Mouse (Mus musculus) liver, embryonic 15.5 days (tissue): ENCODE results near the gene Abhd14a. TPM values are rescaled to one million over a fixed set of nuclear protein-coding genes. Genes with fewer than 3 reads are reported as not detected.

Experiments used
- ATAC-seq: fragments of 200-750 bp; cut with Nextera tagmentation; 2 replicates; pipeline ENCODE4 v1.8.0; 2017; ENCODE audit warnings: moderate number of reproducible peaks, mild to moderate bottlenecking, moderate library complexity; ENCODE audit not compliant: insufficient read depth
- H3K27ac ChIP-seq: fragments of 300-500 bp; sonication (generic); replicated peaks from 2 replicates; pipeline ENCODE4 v1.5.1; 2015; ENCODE audit warnings: mild to moderate bottlenecking, inconsistent platforms
- H3K27me3 ChIP-seq: fragments of 300-500 bp; sonication (generic); 2 replicates; pipeline ENCODE4 v1.6.1; 2015; ENCODE audit warnings: mild to moderate bottlenecking, inconsistent platforms
- H3K36me3 ChIP-seq: fragments of 300-500 bp; sonication (generic); replicated peaks from 2 replicates; pipeline ENCODE4 v1.6.1; 2015; ENCODE audit warnings: moderate library complexity, mild to moderate bottlenecking, inconsistent platforms
- H3K4me1 ChIP-seq: fragments of 300-500 bp; sonication (generic); replicated peaks from 2 replicates; pipeline ENCODE4 v1.6.1; 2015; ENCODE audit warnings: inconsistent platforms
- H3K4me2 ChIP-seq: fragments of 300-500 bp; sonication (generic); 2 replicates; pipeline ENCODE4 v1.6.1; 2015; ENCODE audit warnings: moderate library complexity, mild to moderate bottlenecking, inconsistent platforms
- H3K4me3 ChIP-seq: fragments of 300-500 bp; sonication (generic); replicated peaks from 2 replicates; pipeline ENCODE4 v1.5.1; 2015; ENCODE audit warnings: mild to moderate bottlenecking, inconsistent platforms
- H3K9ac ChIP-seq: fragments of 300-500 bp; sonication (generic); 2 replicates; pipeline ENCODE4 v1.6.1; 2015; ENCODE audit warnings: moderate library complexity, mild to moderate bottlenecking, inconsistent platforms
- H3K9me3 ChIP-seq: fragments of 300-500 bp; sonication (generic); replicated peaks from 2 replicates; pipeline ENCODE4 v1.6.1; 2016; ENCODE audit warnings: inconsistent platforms
- WGBS: fragments of 180-500 bp; shearing (Covaris S2); methylation state at CpG from one replicate; pipeline ENCODE4 v1.1.7; 2015; ENCODE audit warnings: mixed read lengths; ENCODE audit not compliant: insufficient replicate concordance; 5-methylcytosine and 5-hydroxymethylcytosine counted together
- polyA plus RNA-seq: library from polyadenylated mRNA; unstranded; fragments of >200 nt; fragmentation: Nextera tagmentation; extraction: Ambion mirVana; gene quantifications from 2 replicates; pipeline ENCODE4 v1.2.1, GENCODE M21; 2015

The Abhd14a gene
- polyA plus RNA-seq, 1 experiment from 2014 or later, result 20.2 TPM

DNA sequence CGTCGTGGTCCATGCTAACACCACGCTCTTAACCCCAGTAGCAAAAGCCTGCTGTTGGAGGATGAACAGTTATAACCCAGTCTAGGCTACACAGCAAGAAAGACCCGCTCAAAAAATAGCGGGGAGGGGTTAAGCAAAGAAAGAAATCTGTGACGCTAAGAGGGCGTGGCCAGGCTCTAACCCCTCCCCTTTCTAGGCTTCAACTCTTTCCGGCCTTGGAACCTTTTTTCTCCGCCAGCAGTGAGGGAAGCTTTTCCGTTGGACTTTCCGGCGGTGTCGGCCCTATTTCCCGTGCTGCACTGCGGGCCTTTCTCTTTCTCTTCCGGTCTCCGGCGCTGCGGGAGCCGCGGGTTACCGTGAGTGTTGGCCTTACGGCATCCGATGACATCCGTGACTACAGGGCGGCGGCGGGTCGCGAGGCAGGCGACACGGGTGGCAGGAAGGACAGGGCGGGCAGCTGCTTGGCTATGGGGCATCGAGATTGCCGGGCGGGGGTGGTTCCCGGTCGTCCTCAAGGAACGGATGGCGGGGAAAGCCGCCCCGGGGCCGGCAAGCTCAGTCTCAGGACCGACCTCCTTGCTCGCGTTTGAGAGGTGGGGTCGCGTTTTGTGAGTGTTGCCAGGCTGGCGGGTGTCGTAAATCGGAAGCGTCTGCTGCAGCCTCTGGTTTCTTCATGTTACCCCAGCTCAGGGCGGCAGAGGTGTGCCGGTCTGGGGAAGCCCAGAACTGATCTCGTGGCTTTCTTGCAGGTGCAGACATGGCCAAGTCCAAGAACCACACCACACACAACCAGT is 18.1 kb downstream of the Abhd14a start, which contains the start of gene Rpl29:
Gene Rpl29, plus strand, starts transcription at position 234 of the 794 bp plus-strand sequence.
- Histone ChIP-seq H3K36me3 (peaks cover 41% of the 10 kb centered on the region), H3K4me2 (peak within 1 kb of the TSS; percentile 88), H3K27ac (peak within 1 kb of the TSS; percentile 84), H3K9ac (peak within 1 kb of the TSS; percentile 86), H3K4me1 (peaks cover 53% of the 10 kb centered on the region), H3K27me3 (no peaks in the 10 kb centered on the region), H3K4me3 (peak within 1 kb of the TSS; percentile 85), H3K9me3 (no peaks in the 10 kb centered on the region)
- WGBS, result under 1% methylated on average over 55 of the region's 55 CpGs
- ATAC-seq, result peak; percentile 79

DNA sequence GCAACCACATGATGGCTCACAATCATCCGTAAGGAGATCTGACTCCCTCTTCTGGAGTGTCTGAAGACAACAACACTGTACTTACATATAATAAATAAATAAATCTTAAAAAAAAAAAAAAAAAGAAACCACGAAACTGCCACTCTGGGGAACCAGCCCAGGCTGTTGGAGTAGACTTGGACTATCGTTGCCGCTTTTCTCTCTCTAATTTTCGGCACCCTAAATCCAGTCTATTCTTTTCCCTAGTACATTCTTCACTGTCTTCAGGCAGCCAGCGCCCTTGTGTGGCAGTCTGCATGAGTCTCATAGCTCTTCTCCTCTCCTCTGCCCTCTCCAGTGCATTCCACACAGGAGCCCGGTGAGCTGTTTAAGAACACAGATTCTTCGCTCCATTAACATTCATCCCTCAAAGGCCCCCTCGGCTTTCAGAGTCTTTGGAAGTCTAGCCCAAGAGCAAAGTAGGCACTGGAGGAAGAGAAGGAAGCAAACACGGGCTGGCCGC is 18.7 kb downstream of the Abhd14a start:
- 13% methylated on average over 11 of the region's 11 CpGs for WGBS
- no peaks in the 10 kb centered on the region for H3K9me3 ChIP-seq
- peak overlapping the region; percentile 78 for H3K27ac ChIP-seq
- no peaks in the 10 kb centered on the region for H3K27me3 ChIP-seq
- H3K4me1 ChIP-seq, result peaks cover 46% of the 10 kb centered on the region
- H3K9ac ChIP-seq, result peak overlapping the region; percentile 50
- H3K4me3 ChIP-seq, result peak overlapping the region; percentile 85
- peak overlapping the region; percentile 88 for H3K4me2 ChIP-seq
- peak; percentile 23; the same call in 1 of the 2 replicates for ATAC-seq
- H3K36me3 ChIP-seq, result peaks cover 35% of the 10 kb centered on the region

DNA sequence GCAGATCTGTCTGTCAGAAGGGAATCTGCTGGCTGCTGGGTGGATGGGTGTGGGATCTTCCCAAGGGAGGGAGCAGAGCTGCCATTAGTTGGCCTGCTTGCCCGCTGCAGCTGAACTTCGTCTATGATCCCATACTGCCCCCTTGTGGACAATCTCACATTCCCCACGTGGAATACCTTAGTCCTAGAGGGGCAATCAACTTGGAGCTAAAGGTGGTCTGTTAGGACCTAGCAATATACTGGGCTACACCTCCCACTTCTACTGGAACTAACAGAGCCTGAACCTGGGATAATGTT is 25.7 kb downstream of the Abhd14a start:
- no peak overlapping the region for H3K4me3 ChIP-seq
- no peak overlapping the region for H3K27ac ChIP-seq
- peaks cover 51% of the 10 kb centered on the region for H3K27me3 ChIP-seq
- H3K9me3 ChIP-seq, result no peaks in the 10 kb centered on the region
- peak; percentile 48 for ATAC-seq
- no peaks in the 10 kb centered on the region for H3K36me3 ChIP-seq
- 1% methylated on average over 3 of the region's 3 CpGs for whole genome bisulfite sequencing
- no peak overlapping the region for H3K9ac ChIP-seq
- peaks cover 19% of the 10 kb centered on the region for H3K4me1 ChIP-seq
- H3K4me2 ChIP-seq, result peak overlapping the region; percentile 35; the same call in 1 of the 2 replicates

DNA sequence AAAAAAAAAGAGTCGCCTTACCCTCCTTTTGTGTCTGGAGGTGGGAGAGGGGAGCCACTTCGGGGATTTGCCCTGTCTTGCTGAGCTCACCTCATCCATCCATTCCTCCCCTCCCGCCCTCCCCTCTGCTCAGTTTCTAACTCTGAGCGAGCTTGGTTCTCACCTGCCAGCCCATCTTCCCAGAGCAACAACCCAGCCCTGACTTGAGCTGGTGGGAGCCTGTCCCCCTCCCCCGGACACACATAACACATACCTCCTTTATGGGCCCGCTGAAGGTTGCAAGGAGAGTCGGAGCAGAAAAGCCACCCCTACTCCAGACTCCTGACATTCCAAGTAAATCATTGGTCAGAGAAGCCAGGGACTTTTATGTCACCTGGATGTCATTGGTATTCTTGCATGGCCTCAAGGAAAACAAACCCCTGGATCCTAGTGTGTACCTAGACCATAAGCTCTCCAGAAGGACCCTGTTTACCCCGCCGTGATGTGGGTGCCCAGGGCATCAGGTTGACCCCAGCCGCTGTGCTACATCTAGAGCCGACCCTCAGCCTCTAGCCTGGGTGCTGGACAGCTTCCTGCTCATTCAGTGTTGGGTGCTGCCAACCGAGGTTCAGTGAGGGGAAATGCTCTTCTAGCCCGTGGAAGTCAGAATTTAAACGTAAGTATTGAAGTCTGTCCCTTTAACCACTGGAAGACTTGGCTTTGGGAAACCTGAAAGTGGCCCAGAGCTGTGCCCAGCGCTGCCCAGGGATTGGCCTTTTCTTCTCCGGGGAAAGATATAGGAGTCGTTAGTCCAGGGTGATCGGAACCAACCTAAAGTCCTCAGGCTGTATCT is 26.2 kb downstream of the Abhd14a start:
- Histone ChIP-seq H3K27me3 (peaks cover 51% of the 10 kb centered on the region), H3K4me2 (peak overlapping the region; percentile 35; the same call in 1 of the 2 replicates), H3K27ac (no peak overlapping the region), H3K4me1 (peaks cover 19% of the 10 kb centered on the region), H3K9ac (no peak overlapping the region), H3K9me3 (no peaks in the 10 kb centered on the region), H3K36me3 (no peaks in the 10 kb centered on the region), H3K4me3 (no peak overlapping the region)
- 11% methylated on average over 18 of the region's 18 CpGs for WGBS
- ATAC-seq, result no peak

DNA sequence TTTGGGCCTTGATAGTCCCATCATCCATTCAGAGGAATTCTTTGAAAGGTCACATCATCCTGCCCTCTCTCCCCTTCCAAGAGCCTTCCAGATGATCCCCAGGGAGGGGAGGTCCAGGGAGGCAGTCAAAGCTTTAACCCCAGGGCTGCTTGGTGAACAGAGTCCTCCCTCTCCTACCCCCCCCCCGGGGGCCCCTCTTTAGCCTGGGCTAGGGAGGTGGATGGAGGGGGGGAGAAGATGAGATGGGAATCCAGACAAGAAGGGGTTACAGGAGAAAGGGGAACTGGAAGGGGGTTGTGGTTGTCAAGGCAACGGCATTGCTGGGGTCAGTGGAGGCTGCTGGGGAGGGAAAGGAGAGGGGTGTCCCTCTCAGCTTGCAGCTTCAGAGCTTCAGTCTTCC is 26.9 kb downstream of the Abhd14a start:
- no peak overlapping the region for H3K9ac ChIP-seq
- no peaks in the 10 kb centered on the region for H3K36me3 ChIP-seq
- H3K27me3 ChIP-seq, result peaks cover 51% of the 10 kb centered on the region
- no peak overlapping the region for H3K4me3 ChIP-seq
- no peak overlapping the region for H3K4me2 ChIP-seq
- H3K27ac ChIP-seq, result no peak overlapping the region
- no peaks in the 10 kb centered on the region for H3K9me3 ChIP-seq
- no peak for ATAC-seq
- H3K4me1 ChIP-seq, result peaks cover 19% of the 10 kb centered on the region
- WGBS, result 0% methylated on average over 2 of the region's 2 CpGs

DNA sequence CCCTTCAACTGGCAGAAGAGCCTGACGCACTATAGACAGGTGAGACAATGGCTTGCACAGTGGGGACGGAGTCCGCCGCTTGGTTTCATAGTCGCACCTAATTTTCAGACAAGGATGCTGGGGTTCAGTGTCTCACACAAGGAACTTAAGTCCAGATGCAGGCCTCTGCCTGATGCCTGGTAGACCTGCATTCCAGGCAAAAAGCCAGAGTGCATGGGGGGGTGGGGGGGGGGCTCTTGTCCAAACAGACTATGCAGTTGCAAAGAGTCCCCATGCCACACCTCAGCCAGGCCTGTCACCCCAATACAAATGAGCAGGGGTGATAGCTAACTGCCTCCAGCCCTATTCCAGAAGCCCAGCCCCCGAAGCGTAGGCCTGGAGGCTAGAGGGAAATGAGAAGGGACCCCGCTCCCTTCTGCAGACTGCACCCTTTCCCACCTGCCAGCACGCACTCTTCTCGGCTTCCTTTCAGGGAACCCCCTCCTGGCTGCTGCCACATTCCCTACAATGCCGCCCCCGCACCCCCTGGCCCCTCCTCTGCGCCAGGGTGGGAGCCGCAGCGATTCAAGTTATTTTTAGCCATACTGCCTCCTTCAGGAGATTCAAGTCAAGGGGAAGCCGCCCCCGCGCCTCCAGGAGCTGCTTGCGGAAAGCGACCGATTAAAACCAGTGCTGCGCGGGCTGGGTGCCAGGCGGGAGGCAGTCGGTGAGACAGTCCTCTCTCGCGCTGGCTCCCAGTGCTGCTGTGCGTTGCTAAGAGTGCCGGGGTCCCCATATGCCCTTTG is 29.4 kb downstream of the Abhd14a start:
- 19% methylated on average over 29 of the region's 29 CpGs for WGBS
- Histone ChIP-seq H3K4me2 (peak overlapping the region; percentile 44; the same call in 1 of the 2 replicates), H3K4me1 (peaks cover 21% of the 10 kb centered on the region), H3K9ac (0 out of 2 replicates have a peak overlapping the region, but pooled peaks have one; percentile 11), H3K27me3 (peaks cover 47% of the 10 kb centered on the region), H3K27ac (no peak overlapping the region), H3K4me3 (no peak overlapping the region; the same call in 1 of the 2 replicates), H3K36me3 (no peaks in the 10 kb centered on the region), H3K9me3 (no peaks in the 10 kb centered on the region)
- no peak for ATAC-seq

DNA sequence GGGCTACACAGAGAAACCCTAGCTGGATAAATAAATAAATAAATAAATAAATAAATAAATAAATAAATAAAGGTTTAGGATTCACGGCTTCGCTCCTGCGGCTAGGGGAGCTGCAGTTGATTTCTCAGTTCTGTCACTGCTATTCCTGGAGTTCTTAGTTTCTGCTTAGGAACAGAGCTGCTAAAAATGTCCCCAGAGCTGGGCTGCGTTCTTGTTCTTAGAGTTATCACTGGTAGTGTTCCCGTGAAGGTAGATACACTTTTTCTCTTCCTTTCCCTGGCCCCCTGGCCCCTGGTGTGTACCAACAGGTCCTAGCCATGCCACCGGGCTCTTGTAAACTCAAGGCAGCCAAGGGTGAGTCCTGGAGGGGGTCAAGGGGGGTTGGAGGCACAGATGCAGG is 30.7 kb downstream of the Abhd14a start:
- H3K27me3 ChIP-seq, result peaks cover 47% of the 10 kb centered on the region
- peaks cover 33% of the 10 kb centered on the region for H3K4me1 ChIP-seq
- no peaks in the 10 kb centered on the region for H3K36me3 ChIP-seq
- no peak overlapping the region for H3K9ac ChIP-seq
- no peak overlapping the region for H3K4me3 ChIP-seq
- no peaks in the 10 kb centered on the region for H3K9me3 ChIP-seq
- H3K4me2 ChIP-seq, result no peak overlapping the region
- 74% methylated on average over 6 of the region's 6 CpGs for WGBS
- no peak overlapping the region for H3K27ac ChIP-seq
- ATAC-seq, result no peak

DNA sequence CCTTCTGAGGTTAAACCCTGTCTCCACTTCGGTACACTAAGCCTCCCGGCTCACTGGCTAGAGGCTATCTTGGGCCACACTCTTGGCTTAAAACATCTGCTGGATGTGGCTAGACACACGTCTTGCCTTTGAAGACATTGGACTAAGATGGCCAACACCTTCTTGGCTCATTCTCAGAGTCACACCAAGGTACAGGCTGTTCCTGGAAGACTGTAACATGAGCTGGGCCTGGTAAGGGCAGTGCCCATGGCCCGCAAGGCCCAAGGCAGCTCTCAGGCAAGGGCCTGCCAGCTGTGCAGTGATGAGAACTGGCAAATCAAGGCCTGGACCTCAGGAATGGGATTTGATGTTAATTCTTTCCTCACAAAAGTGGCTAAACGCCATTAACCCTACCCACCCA is 33.9 kb downstream of the Abhd14a start:
- H3K4me2 ChIP-seq, result no peak overlapping the region
- H3K9ac ChIP-seq, result no peak overlapping the region
- 80% methylated on average over 5 of the region's 5 CpGs for WGBS
- peaks cover 44% of the 10 kb centered on the region for H3K4me1 ChIP-seq
- no peak overlapping the region for H3K4me3 ChIP-seq
- no peak for ATAC-seq
- H3K9me3 ChIP-seq, result no peaks in the 10 kb centered on the region
- no peak overlapping the region for H3K27ac ChIP-seq
- H3K36me3 ChIP-seq, result no peaks in the 10 kb centered on the region
- peaks cover 15% of the 10 kb centered on the region for H3K27me3 ChIP-seq

DNA sequence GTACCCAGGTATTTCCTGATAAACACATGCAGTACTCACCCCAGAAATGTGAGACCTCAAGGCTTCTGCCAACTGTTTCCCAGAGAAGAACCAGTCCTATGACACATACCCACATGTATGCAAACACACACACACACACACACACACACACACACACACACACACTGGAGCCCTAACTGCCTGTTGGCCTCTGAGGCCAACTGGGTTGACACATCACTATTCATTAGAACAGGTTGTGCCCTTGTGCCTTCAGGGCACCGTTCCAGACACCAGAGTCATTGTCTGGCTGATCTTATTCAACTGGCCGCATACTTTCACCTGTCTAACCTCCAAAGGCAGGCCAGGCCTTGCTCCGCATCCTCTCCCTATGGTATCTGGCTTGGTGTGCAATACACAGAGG is 35.3 kb downstream of the Abhd14a start:
- no peak overlapping the region for H3K4me3 ChIP-seq
- WGBS, result 75% methylated on average over 3 of the region's 3 CpGs
- H3K4me2 ChIP-seq, result peak overlapping the region; percentile 63
- no peaks in the 10 kb centered on the region for H3K9me3 ChIP-seq
- peak overlapping the region; percentile 77 for H3K27ac ChIP-seq
- peaks cover 34% of the 10 kb centered on the region for H3K4me1 ChIP-seq
- no peak for ATAC-seq
- H3K36me3 ChIP-seq, result no peaks in the 10 kb centered on the region
- H3K9ac ChIP-seq, result no peak overlapping the region
- peaks cover 2% of the 10 kb centered on the region for H3K27me3 ChIP-seq

DNA sequence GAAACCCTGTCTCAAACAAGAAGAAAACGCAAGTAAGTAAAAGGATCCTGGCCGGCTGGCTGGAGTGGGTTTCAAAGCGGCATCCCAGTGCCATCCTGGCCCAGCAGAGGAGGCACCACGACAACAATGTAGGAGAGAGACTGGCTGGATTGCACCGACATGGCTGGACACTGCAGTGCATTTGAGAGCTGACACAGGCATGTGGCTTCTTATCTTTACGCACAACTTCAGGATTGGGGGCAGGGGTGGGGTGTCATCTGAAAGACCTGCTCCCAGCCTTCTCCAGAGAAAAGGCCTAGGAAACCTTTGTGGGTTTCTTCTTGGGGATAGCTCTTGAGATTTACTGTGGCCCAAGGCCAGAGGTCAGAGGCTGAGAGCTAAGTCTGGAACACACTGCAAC is 35.7 kb downstream of the Abhd14a start:
- H3K9me3 ChIP-seq, result no peaks in the 10 kb centered on the region
- whole genome bisulfite sequencing, result 26% methylated on average over 6 of the region's 6 CpGs
- peak overlapping the region; percentile 77 for H3K27ac ChIP-seq
- peak overlapping the region; percentile 29 for H3K4me3 ChIP-seq
- H3K4me1 ChIP-seq, result peaks cover 36% of the 10 kb centered on the region
- no peaks in the 10 kb centered on the region for H3K27me3 ChIP-seq
- H3K4me2 ChIP-seq, result peak overlapping the region; percentile 63
- peak; percentile 87 for ATAC-seq
- no peaks in the 10 kb centered on the region for H3K36me3 ChIP-seq
- peak overlapping the region; percentile 42; the same call in 1 of the 2 replicates for H3K9ac ChIP-seq
